ENCODE assay signal across 10 mouse cellular contexts in the genomic region with DNA sequence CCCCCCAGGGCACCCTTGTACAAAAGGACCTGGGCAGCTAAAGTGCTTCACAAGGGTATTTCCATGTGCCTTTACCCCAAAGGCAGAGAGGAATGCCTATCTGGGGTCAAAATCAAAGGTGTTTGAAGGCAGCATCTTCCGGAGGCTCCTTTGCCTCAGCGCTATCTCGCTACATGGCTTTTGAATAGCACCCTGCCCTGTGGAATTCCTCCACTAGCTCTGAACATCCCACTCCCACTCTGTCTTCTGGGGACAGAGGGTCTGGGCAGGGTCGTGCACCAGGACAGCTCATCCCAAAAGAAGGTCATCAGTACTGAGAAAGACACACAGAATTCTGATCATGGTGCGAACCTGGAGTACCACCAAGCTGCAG. TPM values are rescaled to one million over a fixed set of nuclear protein-coding genes. Genes with fewer than 3 reads are reported as not detected.
DNase-seq lines count a peak whose midpoint lies in the region; ATAC-seq lines count a peak whose summit lies in the region.
"Had no signal": no experiment of that assay in that cellular context is flagged by ENCODE, and none has a peak within 500 bp of the region (broad histone marks: within the 10 kb centered on the region; RNA-seq: fewer than 3 reads in every experiment).

No protein-coding gene starts in this region.

- no peaks in the 10 kb centered on the region for H3K27me3 ChIP-seq in embryonic facial prominence, embryonic 15.5 days
- 0 out of 2 replicates have a peak, but pooled peaks cover 4% of the 10 kb centered on the region for H3K27me3 ChIP-seq in intestine, embryonic 16.5 days (replicated peaks; ENCODE audit: control insufficient read depth, insufficient read depth, low read length)
- H3K27me3 ChIP-seq in midbrain, embryonic 15.5 days (replicated peaks): no peaks in the 10 kb centered on the region

- no peaks in the 10 kb centered on the region; the same call in 1 of the 2 replicates for H3K36me3 ChIP-seq in embryonic facial prominence, embryonic 15.5 days
- H3K36me3 ChIP-seq in intestine, embryonic 16.5 days (ENCODE audit: control insufficient read depth, insufficient read depth, low read length): no peaks in the 10 kb centered on the region
- no peaks in the 10 kb centered on the region for H3K36me3 ChIP-seq in midbrain, embryonic 15.5 days (replicated peaks)

- peak; percentile 37 for DNase-seq in kidney, adult 9 months
- no peak for DNase-seq in kidney, postnatal 25 days
- DNase-seq in adrenal gland, postnatal 4 days (ENCODE audit: low spot score in 2 of 2): no peak
- DNase-seq in layer of hippocampus, adult 9-11 months: no peak
- no peak for DNase-seq in layer of hippocampus, adult 11-12 months (ENCODE audit: low spot score)

- peaks cover 36% of the 10 kb centered on the region for H3K4me1 ChIP-seq in embryonic facial prominence, embryonic 15.5 days
- peaks cover 30% of the 10 kb centered on the region for H3K4me1 ChIP-seq in intestine, embryonic 16.5 days (ENCODE audit: control insufficient read depth, insufficient read depth, low read length)
- H3K4me1 ChIP-seq in midbrain, embryonic 15.5 days: peaks cover 66% of the 10 kb centered on the region

- no peak overlapping the region for H3K9ac ChIP-seq in embryonic facial prominence, embryonic 15.5 days
- peak overlapping the region; percentile 43 for H3K9ac ChIP-seq in intestine, embryonic 16.5 days (ENCODE audit: low read depth, low read length)
- H3K9ac ChIP-seq in midbrain, embryonic 15.5 days: peak overlapping the region; percentile 25

- 27% methylated on average over 5 of the region's 5 CpGs for WGBS in embryonic facial prominence, embryonic 15.5 days
- whole genome bisulfite sequencing in intestine, embryonic 16.5 days: 42% methylated on average over 5 of the region's 5 CpGs
- 31% methylated on average over 5 of the region's 5 CpGs for WGBS in midbrain, embryonic 15.5 days

- ATAC-seq in embryonic facial prominence, embryonic 15.5 days (ENCODE audit: insufficient number of reproducible peaks, low FRiP score, low TSS enrichment, low read depth): no peak
- ATAC-seq in intestine, embryonic 16.5 days: no peak
- no peak for ATAC-seq in midbrain, embryonic 15.5 days (replicated peaks)

- H3K9me3 ChIP-seq in embryonic facial prominence, embryonic 15.5 days (replicated peaks): no peaks in the 10 kb centered on the region
- H3K9me3 ChIP-seq in intestine, embryonic 16.5 days (ENCODE audit: control insufficient read depth, low read length): no peaks in the 10 kb centered on the region
- H3K9me3 ChIP-seq in midbrain, embryonic 15.5 days: no peaks in the 10 kb centered on the region

- peak overlapping the region; percentile 24; the same call in 1 of the 2 replicates for H3K4me3 ChIP-seq in embryonic facial prominence, embryonic 15.5 days (replicated peaks)
- no peak overlapping the region; the same call in 1 of the 2 replicates for H3K4me3 ChIP-seq in intestine, embryonic 16.5 days (ENCODE audit: low read length)
- no peak overlapping the region; the same call in 1 of the 2 replicates for H3K4me3 ChIP-seq in midbrain, embryonic 15.5 days

- H3K27ac ChIP-seq in embryonic facial prominence, embryonic 15.5 days (replicated peaks): peak overlapping the region; percentile 39; the same call in 1 of the 2 replicates
- H3K27ac ChIP-seq in intestine, embryonic 16.5 days (ENCODE audit: low read length): no peak overlapping the region
- H3K27ac ChIP-seq in midbrain, embryonic 15.5 days: peak overlapping the region; percentile 79

- H3K4me2 ChIP-seq in embryonic facial prominence, embryonic 15.5 days (replicated peaks): peak overlapping the region; percentile 44
- H3K4me2 ChIP-seq in intestine, embryonic 16.5 days (ENCODE audit: low read depth, low read length): peak overlapping the region; percentile 45; the same call in 1 of the 2 replicates
- H3K4me2 ChIP-seq in midbrain, embryonic 15.5 days: peak overlapping the region; percentile 30

RNA-seq across cellular contexts. Expression of a gene that starts 4.5 kb away (rescaled TPM):
- polyA plus RNA-seq in embryonic facial prominence, embryonic 15.5 days (2015; fragmentation: Nextera tagmentation; extraction: Ambion mirVana): 99.6 and 104 TPM in 2 replicates
- polyA plus RNA-seq in intestine, embryonic 16.5 days (2015; fragmentation: Nextera tagmentation; extraction: Ambion mirVana): 79.3 and 90.1 TPM in 2 replicates
- 173 and 180 TPM in 2 replicates for polyA plus RNA-seq in midbrain, embryonic 15.5 days (2015; fragmentation: Nextera tagmentation; extraction: Ambion mirVana)
- total RNA-seq in adrenal gland, postnatal 4 days (2021): 10 to 100 TPM; 36.8 to 38.6 TPM

RNA-seq across cellular contexts. Expression of a gene that starts 6.1 kb away (rescaled TPM):
- polyA plus RNA-seq in embryonic facial prominence, embryonic 15.5 days (2015; fragmentation: Nextera tagmentation; extraction: Ambion mirVana): 3.8 and 5.6 TPM in 2 replicates
- 1.0 and 1.2 TPM in 2 replicates for polyA plus RNA-seq in intestine, embryonic 16.5 days (2015; fragmentation: Nextera tagmentation; extraction: Ambion mirVana)
- polyA plus RNA-seq in midbrain, embryonic 15.5 days (2015; fragmentation: Nextera tagmentation; extraction: Ambion mirVana): 19.0 and 20.6 TPM in 2 replicates
- total RNA-seq in adrenal gland, postnatal 4 days (2021): 1 to 10 TPM; 1.4 to 2.1 TPM

RNA-seq across cellular contexts. Expression of a gene that starts 23.4 kb away (rescaled TPM):
- 0.45 and 0.64 TPM in 2 replicates for polyA plus RNA-seq in embryonic facial prominence, embryonic 15.5 days (2015; fragmentation: Nextera tagmentation; extraction: Ambion mirVana)
- 0.31 and 0.32 TPM in 2 replicates for polyA plus RNA-seq in intestine, embryonic 16.5 days (2015; fragmentation: Nextera tagmentation; extraction: Ambion mirVana)
- 1.9 and 2.0 TPM in 2 replicates for polyA plus RNA-seq in midbrain, embryonic 15.5 days (2015; fragmentation: Nextera tagmentation; extraction: Ambion mirVana)
- total RNA-seq in adrenal gland, postnatal 4 days (2021): under 1 TPM; 0.14 to 0.17 TPM
- total RNA-seq: adrenal gland, postnatal 14 days had no signal
- polyA plus RNA-seq: heart, embryonic 14.5 days had no signal

RNA-seq across cellular contexts. Expression of a gene that starts 28.0 kb away (rescaled TPM):
- 4,781 and 4,906 TPM in 2 replicates for polyA plus RNA-seq in embryonic facial prominence, embryonic 15.5 days (2015; fragmentation: Nextera tagmentation; extraction: Ambion mirVana)
- 4,291 and 4,407 TPM in 2 replicates for polyA plus RNA-seq in intestine, embryonic 16.5 days (2015; fragmentation: Nextera tagmentation; extraction: Ambion mirVana)
- 2,076 and 2,093 TPM in 2 replicates for polyA plus RNA-seq in midbrain, embryonic 15.5 days (2015; fragmentation: Nextera tagmentation; extraction: Ambion mirVana)
- 1,000 to 10,000 TPM; 1,999 to 2,049 TPM for total RNA-seq in adrenal gland, postnatal 4 days (2021)

RNA-seq across cellular contexts. Expression of a gene that starts 29.7 kb away (rescaled TPM):
- polyA plus RNA-seq in embryonic facial prominence, embryonic 15.5 days (2015; fragmentation: Nextera tagmentation; extraction: Ambion mirVana): 9.3 and 10.1 TPM in 2 replicates
- 8.3 and 9.0 TPM in 2 replicates for polyA plus RNA-seq in intestine, embryonic 16.5 days (2015; fragmentation: Nextera tagmentation; extraction: Ambion mirVana)
- polyA plus RNA-seq in midbrain, embryonic 15.5 days (2015; fragmentation: Nextera tagmentation; extraction: Ambion mirVana): 8.1 and 8.6 TPM in 2 replicates
- 10 to 100 TPM; 14.6 to 15.7 TPM for total RNA-seq in adrenal gland, postnatal 4 days (2021)
